Mouse (Mus musculus) adrenal gland, postnatal 0 days (tissue): ENCODE results near the gene Alkbh5. TPM values are rescaled to one million over a fixed set of nuclear protein-coding genes. Genes with fewer than 3 reads are reported as not detected.

ENCODE experiments used
- polyA plus RNA-seq: library from polyadenylated mRNA; unstranded; fragments of >200 nt; fragmentation: Nextera tagmentation; extraction: Ambion mirVana; gene quantifications from 2 replicates; pipeline ENCODE4 v1.2.1, GENCODE M21; 2015

The Alkbh5 gene
- polyA plus RNA-seq, result 25.8 and 38.5 TPM in 2 replicates

GRCm38 (mm10) chr11:60536180-60536858 lies at the start of gene Alkbh5:
Gene Alkbh5 (plus strand): TSS chr11:60536381.

Other genes starting within 250 kb of the Alkbh5 start
- gene Tom1l2, start 183.5 kb upstream of the Alkbh5 start, polyA plus RNA-seq, result 20.9 and 23.0 TPM in 2 replicates
- gene Drc3, start 183.1 kb upstream of the Alkbh5 start, polyA plus RNA-seq, result 1.7 and 1.8 TPM in 2 replicates
- 13.4 and 19.4 TPM in 2 replicates for gene Gid4, start 119.2 kb upstream of the Alkbh5 start, polyA plus RNA-seq
- 29.5 and 36.3 TPM in 2 replicates for gene Atpaf2, start 117.9 kb upstream of the Alkbh5 start, polyA plus RNA-seq
- gene Drg2, start 81.8 kb upstream of the Alkbh5 start, polyA plus RNA-seq, result 54.9 and 71.7 TPM in 2 replicates
- gene Myo15, start 67.0 kb upstream of the Alkbh5 start, polyA plus RNA-seq, result 0.17 and 0.39 TPM in 2 replicates
- 19.4 and 21.3 TPM in 2 replicates for gene Llgl1, start 163.3 kb downstream of the Alkbh5 start, polyA plus RNA-seq
- 45.0 and 63.2 TPM in 2 replicates for gene Flii, start 190.9 kb downstream of the Alkbh5 start, polyA plus RNA-seq
- 10.6 and 21.4 TPM in 2 replicates for gene Mief2, start 192.0 kb downstream of the Alkbh5 start, polyA plus RNA-seq
- gene Top3a, start 241.0 kb downstream of the Alkbh5 start, polyA plus RNA-seq, result 5.9 and 9.2 TPM in 2 replicates
- 1.8 and 2.3 TPM in 2 replicates for gene Smcr8, start 241.1 kb downstream of the Alkbh5 start, polyA plus RNA-seq